Mouse (Mus musculus) cortical plate, adult 2 months (tissue): ENCODE results near the gene Pam.
"Not testable (repeated sequence)": the region's sequence is repeated elsewhere in the genome, so short reads cannot be mapped to it uniquely, and the experiment has no call there.

Source experiments
- CTCF ChIP-seq: fragments of 200-500 bp; IDR thresholded peaks from 2 replicates; pipeline ENCODE4 v1.5.1; 2011; ENCODE audit warnings: mild to moderate bottlenecking, control low read depth, low read length; ENCODE audit not compliant: insufficient read depth; ENCODE audit errors: extremely low read depth
- POLR2A ChIP-seq: fragments of 200-500 bp; IDR thresholded peaks from 2 replicates; pipeline ENCODE4 v1.6.1; 2011; ENCODE audit warnings: mild to moderate bottlenecking, low read length, control low read depth; ENCODE audit not compliant: insufficient read depth; ENCODE audit errors: extremely low read depth

DNA sequence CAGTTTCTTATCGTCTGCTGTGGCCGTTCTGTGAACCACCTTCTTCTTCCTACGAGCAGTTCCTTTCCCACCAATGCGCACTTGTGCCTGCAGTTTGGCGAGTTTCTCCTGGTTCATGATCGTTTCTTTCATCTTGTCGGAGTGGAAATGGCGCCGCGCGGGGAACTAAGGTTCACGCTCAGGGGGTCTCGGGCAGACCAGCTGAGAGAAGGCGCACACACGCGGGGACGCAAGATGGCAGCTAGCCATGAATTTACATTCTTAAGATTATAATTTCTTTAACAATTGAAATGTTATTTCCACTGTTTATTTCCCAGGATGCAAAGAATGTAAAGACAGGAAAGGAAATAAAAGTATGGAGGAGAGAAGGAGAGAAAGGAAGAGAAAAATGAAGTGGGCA, 146.2 kb downstream of the Pam start:
- TF ChIP-seq CTCF, POLR2A: not testable (repeated sequence)
